ENCODE assay signal across 8 mouse cellular contexts in genomic region chr10:40347461-40347954, GRCm38 (mm10). TPM values are rescaled to one million over a fixed set of nuclear protein-coding genes. Genes with fewer than 3 reads are reported as not detected.
DNase-seq lines count a peak whose midpoint lies in the region; ATAC-seq and TF ChIP-seq lines count a peak whose summit lies in the region.

No protein-coding gene starts in this region.

- H3K36me3 ChIP-seq in erythroblast, embryonic 14.5 days (ENCODE audit: control insufficient read depth), result no peaks in the 10 kb centered on the region
- H3K36me3 ChIP-seq in limb, embryonic 10.5 days, result no peaks in the 10 kb centered on the region
- H3K36me3 ChIP-seq in stomach, postnatal 0 days (ENCODE audit: control insufficient read depth, insufficient read depth, low read length), result no peaks in the 10 kb centered on the region
- no peaks in the 10 kb centered on the region for H3K36me3 ChIP-seq in kidney, adult 2 months (ENCODE audit: control insufficient read depth, insufficient read depth, low read length)

- no peak; the same call in 1 of the 2 replicates for TF ChIP-seq CTCF in stomach, postnatal 0 days (IDR thresholded peaks at IDR 0.05; ENCODE audit: low read depth)
- no peak for TF ChIP-seq CTCF in kidney, adult 2 months (conservative IDR thresholded peaks at IDR 0.05; ENCODE audit: insufficient read depth, insufficient read length, low read depth, low read length)

- H3K4me2 ChIP-seq in stomach, postnatal 0 days (replicated peaks; ENCODE audit: low read depth), result peak overlapping the region; percentile 46; the same call in 1 of the 2 replicates

- 74% methylated on average over 9 of the region's 9 CpGs for WGBS in limb, embryonic 10.5 days
- 49% methylated on average over 9 of the region's 9 CpGs for WGBS in stomach, postnatal 0 days
- WGBS in kidney, adult 2 months, result 66% methylated on average over 9 of the region's 9 CpGs

- H3K9ac ChIP-seq in stomach, postnatal 0 days (ENCODE audit: low read length), result no peak overlapping the region

- no peak for TF ChIP-seq EP300 in stomach, postnatal 0 days (optimal IDR thresholded peaks at IDR 0.05)

- H3K9me3 ChIP-seq in erythroblast, embryonic 14.5 days (ENCODE audit: control insufficient read depth, low read length), result no peaks in the 10 kb centered on the region
- H3K9me3 ChIP-seq in limb, embryonic 10.5 days (replicated peaks), result no peaks in the 10 kb centered on the region
- H3K9me3 ChIP-seq in stomach, postnatal 0 days (ENCODE audit: control insufficient read depth, low read length), result no peaks in the 10 kb centered on the region

- ATAC-seq in erythroblast, adult 5-6 weeks (replicated peaks; ENCODE audit: low FRiP score, poor library complexity, severe bottlenecking), result no peak
- no peak for ATAC-seq in stomach, postnatal 0 days (ENCODE audit: low FRiP score, low TSS enrichment)

- DNase-seq in thymus, postnatal 25 days, result peak; percentile 20
- no peak for DNase-seq in thymus, postnatal 14 days
- DNase-seq in limb, embryonic 10.5 days (ENCODE audit: low spot score), result no peak
- DNase-seq in stomach, postnatal 0 days (ENCODE audit: low spot score), result no peak
- DNase-seq in retina, embryonic 14.5 days (ENCODE audit: low spot score), result no peak
- DNase-seq in kidney, adult 2 months, result no peak

- peak overlapping the region; percentile 96 for H3K27ac ChIP-seq in limb, embryonic 10.5 days
- no peak overlapping the region for H3K27ac ChIP-seq in stomach, postnatal 0 days (replicated peaks)
- H3K27ac ChIP-seq in kidney, adult 2 months (ENCODE audit: insufficient read depth, low read depth, low read length), result no peak overlapping the region

- peaks cover 3% of the 10 kb centered on the region; the same call in 1 of the 2 replicates for H3K27me3 ChIP-seq in erythroblast, embryonic 14.5 days (ENCODE audit: control insufficient read depth)
- H3K27me3 ChIP-seq in limb, embryonic 10.5 days (ENCODE audit: low read depth, poor library complexity, severe bottlenecking), result no peaks in the 10 kb centered on the region
- no peaks in the 10 kb centered on the region for H3K27me3 ChIP-seq in stomach, postnatal 0 days (ENCODE audit: control insufficient read depth, insufficient read depth, low read length)
- no peaks in the 10 kb centered on the region for H3K27me3 ChIP-seq in kidney, adult 2 months (replicated peaks; ENCODE audit: control insufficient read depth, insufficient read depth, low read length)

- no peak for TF ChIP-seq POLR2A in kidney, adult 2 months (IDR thresholded peaks at IDR 0.05; ENCODE audit: low read depth, low read length)

- H3K4me1 ChIP-seq in erythroblast, embryonic 14.5 days (ENCODE audit: control insufficient read depth), result peaks cover 35% of the 10 kb centered on the region
- peaks cover 18% of the 10 kb centered on the region for H3K4me1 ChIP-seq in limb, embryonic 10.5 days
- 0 out of 2 replicates have a peak, but pooled peaks cover 4% of the 10 kb centered on the region for H3K4me1 ChIP-seq in stomach, postnatal 0 days (replicated peaks; ENCODE audit: control insufficient read depth, insufficient read depth)
- no peaks in the 10 kb centered on the region for H3K4me1 ChIP-seq in kidney, adult 2 months (ENCODE audit: control insufficient read depth, insufficient read depth, low read length)

- H3K4me3 ChIP-seq in erythroblast, embryonic 14.5 days (replicated peaks), result peak overlapping the region; percentile 100
- H3K4me3 ChIP-seq in limb, embryonic 10.5 days, result peak overlapping the region; percentile 94
- H3K4me3 ChIP-seq in stomach, postnatal 0 days (ENCODE audit: low read depth, low read length), result no peak overlapping the region
- H3K4me3 ChIP-seq in kidney, adult 2 months (ENCODE audit: insufficient read depth, low read depth, low read length), result no peak overlapping the region

RNA-seq across cellular contexts. Expression of gene Cdk19, which starts 8.1 kb away (rescaled TPM):
- 0.45 and 0.47 TPM in 2 replicates for polyA plus RNA-seq in erythroblast, embryonic 14.5 days (2012)
- 13.6 and 21.9 TPM in 2 replicates for total RNA-seq in erythroblast, adult 5-6 weeks (2015; ENCODE audit: low replicate concordance)
- 11.4 and 12.0 TPM in 2 replicates for total RNA-seq in erythroblast, adult 5-6 weeks (2017; ENCODE audit: low replicate concordance)
- 5.0 and 9.0 TPM in 2 replicates for polyA plus RNA-seq in limb, embryonic 10.5 days (2016; fragmentation: Nextera tagmentation; extraction: Ambion mirVana)
- polyA plus RNA-seq in stomach, postnatal 0 days (2015; fragmentation: Nextera tagmentation; extraction: Ambion mirVana), result 4.2 and 4.4 TPM in 2 replicates
- polyA plus RNA-seq in kidney, adult 2 months (2012; rRNA removed), result 6.6 and 6.8 TPM in 2 replicates

RNA-seq across cellular contexts. Expression of gene Amd1, which starts 45.5 kb away (rescaled TPM):
- 0.27 and 0.69 TPM in 2 replicates for polyA plus RNA-seq in erythroblast, embryonic 14.5 days (2012)
- total RNA-seq in erythroblast, adult 5-6 weeks (2015; ENCODE audit: low replicate concordance), result 49.9 and 70.3 TPM in 2 replicates
- total RNA-seq in erythroblast, adult 5-6 weeks (2017; ENCODE audit: low replicate concordance), result 60.2 and 63.1 TPM in 2 replicates
- 83.3 and 94.6 TPM in 2 replicates for polyA plus RNA-seq in limb, embryonic 10.5 days (2016; fragmentation: Nextera tagmentation; extraction: Ambion mirVana)
- polyA plus RNA-seq in stomach, postnatal 0 days (2015; fragmentation: Nextera tagmentation; extraction: Ambion mirVana), result 46.9 and 48.0 TPM in 2 replicates
- 12.8 and 18.4 TPM in 2 replicates for polyA plus RNA-seq in kidney, adult 2 months (2012; rRNA removed)

Comparison
In these comparisons a context has a peak if more than half of its experiments do, and no peak if none do; other contexts are left out.
1. H3K4me3 ChIP-seq: peak in erythroblast, embryonic 14.5 days (single experiment) and limb, embryonic 10.5 days (single experiment); none in stomach, postnatal 0 days (single experiment) and kidney, adult 2 months (single experiment).